Mouse (Mus musculus) lung, adult 2 months (tissue): Measurements from ENCODE around the gene 1190005I06Rik.

Source experiments
- CTCF ChIP-seq: fragments of 200-500 bp; IDR thresholded peaks from 2 replicates; pipeline ENCODE4 v1.5.1; 2011; ENCODE audit warnings: mild to moderate bottlenecking, low read length, control low read depth; ENCODE audit not compliant: insufficient read depth
- POLR2A ChIP-seq: fragments of 200-500 bp; IDR thresholded peaks from 2 replicates; pipeline ENCODE4 v1.6.1; 2011; ENCODE audit warnings: low read depth, mild to moderate bottlenecking, control low read depth, low read length, borderline replicate concordance; ENCODE audit errors: extremely low read depth

GRCm38 (mm10) chr8:120684082-120684481 lies 36.6 kb upstream of the 1190005I06Rik start:
- TF ChIP-seq CTCF (no peak), POLR2A (no peak)
